Mouse (Mus musculus) liver, adult 2 months (tissue): ENCODE measurements around the gene Nfia. TPM values are rescaled to one million over a fixed set of nuclear protein-coding genes. Genes with fewer than 3 reads are reported as not detected.

ENCODE experiments used
- DNase-seq: peaks from one replicate; pipeline ENCODE4 v3.0.0-alpha.2; 2011; ENCODE audit warnings: low read depth, low spot score; ENCODE audit errors: extremely low read depth
- H3K27ac ChIP-seq: fragments of 200-500 bp; replicated peaks from 2 replicates; pipeline ENCODE4 v1.5.1; 2012; ENCODE audit warnings: low read depth, mild to moderate bottlenecking, control low read depth, inconsistent platforms, low read length; ENCODE audit not compliant: insufficient read depth
- H3K27me3 ChIP-seq: fragments of 200-500 bp; 2 replicates; pipeline ENCODE4 v1.6.1; 2012; ENCODE audit warnings: mild to moderate bottlenecking, moderate library complexity, low read length, inconsistent platforms; ENCODE audit not compliant: control insufficient read depth, insufficient read depth
- H3K36me3 ChIP-seq: fragments of 200-500 bp; 2 replicates; pipeline ENCODE4 v1.6.1; 2012; ENCODE audit warnings: low read length, inconsistent platforms; ENCODE audit not compliant: control insufficient read depth, insufficient read depth
- H3K4me1 ChIP-seq: fragments of 200-500 bp; 2 replicates; pipeline ENCODE4 v1.6.1; 2011; ENCODE audit warnings: low read length; ENCODE audit not compliant: control insufficient read depth, insufficient read depth
- H3K4me3 ChIP-seq: fragments of 200-500 bp; 2 replicates; pipeline ENCODE4 v1.5.1; 2011; ENCODE audit warnings: low read depth, mild to moderate bottlenecking, control low read depth, low read length, moderate library complexity; ENCODE audit not compliant: insufficient read depth
- H3K79me2 ChIP-seq: fragments of 200-500 bp; 2 replicates; pipeline ENCODE4 v1.6.1; 2012; ENCODE audit warnings: inconsistent platforms, mild to moderate bottlenecking, low read length, moderate library complexity; ENCODE audit not compliant: control insufficient read depth, insufficient read depth
- H3K9ac ChIP-seq: fragments of 200-500 bp; 2 replicates; pipeline ENCODE4 v1.6.1; 2012; ENCODE audit warnings: low read depth, mild to moderate bottlenecking, control low read depth, inconsistent platforms, low read length
- CTCF ChIP-seq: fragments of 200-500 bp; IDR thresholded peaks from 2 replicates; pipeline ENCODE4 v1.5.1; 2011; ENCODE audit warnings: low read depth, low read length, control low read depth
- POLR2A ChIP-seq: fragments of 200-500 bp; IDR thresholded peaks from 2 replicates; pipeline ENCODE4 v1.6.1; 2011; ENCODE audit warnings: low read length, control low read depth; ENCODE audit not compliant: insufficient read depth; ENCODE audit errors: extremely low read depth
- WGBS: fragments of 180-500 bp; shearing (Covaris S2); methylation state at CpG from one replicate; pipeline ENCODE4 v1.1.7; 2018; 5-methylcytosine and 5-hydroxymethylcytosine counted together
- polyA plus RNA-seq: library from polyadenylated mRNA; depleted of rRNA; stranded (reverse); fragments of >200 nt; gene quantifications from 2 replicates; pipeline ENCODE4 v1.2.3, GENCODE M21; 2012
- total RNA-seq: library from RNA; depleted of rRNA; stranded (reverse); fragments of >200 nt; gene quantifications from 2 replicates; pipeline ENCODE4 v1.2.3, GENCODE M21; 2014

Nfia gene
- total and polyA plus RNA-seq, 2 experiments = 12.5 to 32.2 TPM

GRCm38 (mm10) chr4:98004986-98005385, 232.5 kb downstream of the Nfia start:
- WGBS = 22% methylated on average over 6 of the region's 6 CpGs
- H3K4me3 ChIP-seq = no peak overlapping the region
- H3K27ac ChIP-seq = peak overlapping the region; percentile 88
- peaks cover 5% of the 10 kb centered on the region; the same call in 1 of the 2 replicates for H3K79me2 ChIP-seq
- H3K9ac ChIP-seq = 0 out of 2 replicates have a peak overlapping the region, but pooled peaks have one; percentile 22
- peaks cover 34% of the 10 kb centered on the region for H3K4me1 ChIP-seq
- DNase-seq = peak; percentile 87
- H3K36me3 ChIP-seq = peaks cover 2% of the 10 kb centered on the region; the same call in 1 of the 2 replicates
- TF ChIP-seq POLR2A (no peak), CTCF (no peak)
- no peaks in the 10 kb centered on the region for H3K27me3 ChIP-seq

DNA sequence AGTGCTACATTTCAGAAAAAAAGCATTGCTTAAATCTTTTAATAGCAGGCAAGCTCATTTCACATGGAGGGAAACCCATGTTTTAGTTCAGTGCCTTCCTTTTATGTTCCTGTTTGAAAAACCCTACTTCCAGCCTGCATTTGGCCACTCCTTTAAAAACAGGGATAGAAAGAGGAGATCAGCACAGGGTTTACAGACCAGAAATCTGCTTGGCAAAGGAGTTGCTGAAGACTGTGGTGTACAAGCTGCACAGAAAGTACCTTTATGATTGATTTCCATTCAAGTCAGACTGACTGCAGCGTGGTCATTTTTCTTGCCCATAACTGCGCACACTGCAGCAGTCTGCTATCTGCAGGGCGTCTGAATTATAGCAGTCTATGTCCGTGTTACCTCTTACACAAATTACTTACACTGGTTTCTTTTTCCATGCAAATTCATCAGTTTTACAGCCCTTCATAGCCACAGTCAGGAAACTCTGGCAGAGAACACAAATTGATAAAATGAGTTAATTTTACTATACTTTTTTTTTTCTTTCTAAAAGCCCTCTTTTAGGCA, 236.4 kb downstream of the Nfia start:
- Histone ChIP-seq H3K4me3 (no peak overlapping the region), H3K27ac (no peak overlapping the region; the same call in 1 of the 2 replicates), H3K4me1 (peaks cover 11% of the 10 kb centered on the region), H3K79me2 (peaks cover 16% of the 10 kb centered on the region), H3K27me3 (no peaks in the 10 kb centered on the region), H3K9ac (no peak overlapping the region), H3K36me3 (peaks cover 2% of the 10 kb centered on the region; the same call in 1 of the 2 replicates)
- DNase-seq = no peak
- TF ChIP-seq CTCF (no peak), POLR2A (no peak)
- 65% methylated on average over 4 of the region's 4 CpGs for WGBS

GRCm38 (mm10) chr4:98009966-98010365, 237.4 kb downstream of the Nfia start:
- 62% methylated on average over 2 of the region's 2 CpGs for WGBS
- no peak for DNase-seq
- TF ChIP-seq CTCF (no peak), POLR2A (no peak)
- Histone ChIP-seq H3K4me3 (no peak overlapping the region), H3K4me1 (peaks cover 5% of the 10 kb centered on the region; the same call in 1 of the 2 replicates), H3K79me2 (peaks cover 19% of the 10 kb centered on the region), H3K36me3 (peaks cover 12% of the 10 kb centered on the region), H3K27me3 (no peaks in the 10 kb centered on the region), H3K27ac (no peak overlapping the region), H3K9ac (no peak overlapping the region)

- Histone ChIP-seq H3K27me3 (no peaks in the 10 kb centered on the region), H3K36me3 (peaks cover 34% of the 10 kb centered on the region), H3K27ac (no peak overlapping the region), H3K4me1 (no peaks in the 10 kb centered on the region), H3K9ac (no peak overlapping the region), H3K4me3 (no peak overlapping the region), H3K79me2 (0 out of 2 replicates have a peak, but pooled peaks cover 3% of the 10 kb centered on the region)
- DNase-seq = no peak
- TF ChIP-seq POLR2A (no peak), CTCF (no peak)
- 89% methylated on average over 3 of the region's 3 CpGs for WGBS
Observed at GRCm38 (mm10) chr4:98019811-98020210, 247.3 kb downstream of the Nfia start.

DNA sequence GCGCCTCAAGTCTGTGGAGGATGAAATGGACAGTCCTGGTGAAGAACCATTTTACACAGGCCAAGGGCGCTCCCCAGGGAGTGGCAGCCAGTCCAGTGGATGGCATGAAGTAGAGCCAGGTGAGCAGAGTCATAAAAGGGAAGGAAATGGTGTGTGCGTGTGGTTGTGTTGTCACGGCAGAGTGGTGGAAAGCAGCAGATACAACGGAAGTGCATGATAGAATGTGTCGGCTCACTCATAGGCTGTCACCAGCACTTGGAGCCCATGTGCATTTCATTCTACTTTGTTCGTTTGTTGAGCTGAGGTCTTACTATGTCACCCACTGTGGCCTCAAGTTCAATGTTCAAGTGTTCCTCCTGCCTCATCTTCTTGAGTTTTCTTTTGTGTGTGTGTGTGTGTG, 248.3 kb downstream of the Nfia start:
- H3K27ac ChIP-seq = no peak overlapping the region
- no peak overlapping the region for H3K4me3 ChIP-seq
- H3K9ac ChIP-seq = no peak overlapping the region
- TF ChIP-seq CTCF (no peak), POLR2A (no peak)
- H3K36me3 ChIP-seq = peaks cover 31% of the 10 kb centered on the region
- 91% methylated on average over 7 of the region's 7 CpGs for WGBS
- H3K79me2 ChIP-seq = no peaks in the 10 kb centered on the region
- no peak for DNase-seq
- no peaks in the 10 kb centered on the region for H3K4me1 ChIP-seq
- no peaks in the 10 kb centered on the region for H3K27me3 ChIP-seq

DNA sequence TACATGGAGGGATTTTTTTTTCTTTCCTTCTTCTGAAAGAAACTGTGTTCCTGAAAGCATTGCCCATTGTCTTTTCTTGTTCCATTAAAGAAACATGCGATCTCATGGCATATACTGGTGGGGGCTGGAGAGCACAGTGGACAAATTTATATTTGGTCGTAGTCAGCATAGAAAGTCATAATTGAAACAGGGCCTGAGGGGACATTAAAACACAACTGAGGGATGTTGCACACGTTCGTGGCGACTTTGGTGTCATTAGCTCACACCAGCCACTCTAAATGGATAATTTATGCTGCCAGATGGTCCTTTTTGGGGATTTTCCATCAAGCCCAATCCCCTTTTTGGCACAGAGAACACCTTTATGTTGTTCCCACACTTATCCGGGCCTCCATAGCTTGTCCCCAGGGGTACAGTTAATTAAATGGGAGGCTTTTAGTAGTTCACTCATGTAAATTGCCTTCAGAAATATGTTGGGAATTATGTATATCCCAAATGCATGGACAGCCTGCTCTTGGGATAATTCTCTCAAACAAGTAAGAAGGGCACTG, 250.8 kb downstream of the Nfia start:
- H3K4me1 ChIP-seq = peaks cover 2% of the 10 kb centered on the region; the same call in 1 of the 2 replicates
- WGBS = 98% methylated on average over 6 of the region's 6 CpGs
- H3K27me3 ChIP-seq = no peaks in the 10 kb centered on the region
- no peak overlapping the region for H3K9ac ChIP-seq
- TF ChIP-seq POLR2A = no peak
- no peak overlapping the region for H3K27ac ChIP-seq
- DNase-seq = no peak
- H3K79me2 ChIP-seq = no peaks in the 10 kb centered on the region
- H3K36me3 ChIP-seq = peaks cover 12% of the 10 kb centered on the region; the same call in 1 of the 2 replicates
- H3K4me3 ChIP-seq = no peak overlapping the region
